In genomic region chr11:22003341-22003981, GRCm38 (mm10) we compare ENCODE assay signal across 8 mouse cellular contexts. TPM values are rescaled to one million over a fixed set of nuclear protein-coding genes. Genes with fewer than 3 reads are reported as not detected.
DNase-seq lines count a peak whose midpoint lies in the region; ATAC-seq and TF ChIP-seq lines count a peak whose summit lies in the region.

No protein-coding gene starts in this region.

- H3K4me3 ChIP-seq in heart, postnatal 0 days (ENCODE audit: low read depth, low read length), result peak overlapping the region; percentile 67
- H3K4me3 ChIP-seq in liver, embryonic 12.5 days, result peak overlapping the region; percentile 18

- ATAC-seq in heart, postnatal 0 days (ENCODE audit: insufficient read depth, low read depth), result no peak
- no peak for ATAC-seq in liver, embryonic 12.5 days

- H3K27me3 ChIP-seq in heart, postnatal 0 days (ENCODE audit: control insufficient read depth, insufficient read depth, low read length), result peaks cover 81% of the 10 kb centered on the region
- H3K27me3 ChIP-seq in liver, embryonic 12.5 days (replicated peaks), result peaks cover 100% of the 10 kb centered on the region

- intact Hi-C loops in heart, postnatal 25 days (cut with DNase I), result loop anchor here (2.0 kb wide), 1 partner anchor 15 kb away; no protein-coding TSS in a partner anchor

- no peak overlapping the region for H3K9ac ChIP-seq in heart, postnatal 0 days (replicated peaks; ENCODE audit: low read depth, low read length)
- H3K9ac ChIP-seq in liver, embryonic 12.5 days, result no peak overlapping the region

- DNase-seq in heart, adult 11 months, result peak; percentile 88
- no peak for DNase-seq in heart, postnatal 25 days (ENCODE audit: low spot score)
- DNase-seq in CD4-positive, CD25-positive, alpha-beta regulatory T cell, adult 2 months (ENCODE audit: low read depth, low spot score), result peak; percentile 8
- peak; percentile 62 for DNase-seq in embryo, embryonic 9.5 days (ENCODE audit: extremely low spot score)
- no peak for DNase-seq in heart, postnatal 0 days (ENCODE audit: low spot score)
- peak; percentile 49 for DNase-seq in retina, embryonic 14.5 days (ENCODE audit: low spot score)
- DNase-seq in spleen, postnatal 14 days (ENCODE audit: low spot score in 2 of 2), result no peak

- 2% methylated on average over 31 of the region's 31 CpGs for WGBS in heart, postnatal 0 days
- 1% methylated on average over 31 of the region's 31 CpGs for WGBS in liver, embryonic 12.5 days (ENCODE audit: insufficient replicate concordance)

- TF ChIP-seq EP300 in heart, postnatal 0 days (IDR thresholded peaks at IDR 0.05; ENCODE audit: low read depth), result no peak

- no peak for TF ChIP-seq CTCF in heart, postnatal 0 days (IDR thresholded peaks at IDR 0.05; ENCODE audit: low read depth)

- no peak overlapping the region for H3K27ac ChIP-seq in heart, postnatal 0 days (ENCODE audit: low read depth)
- H3K27ac ChIP-seq in liver, embryonic 12.5 days, result no peak overlapping the region

- peak overlapping the region; percentile 98 for H3K4me2 ChIP-seq in heart, postnatal 0 days (ENCODE audit: low read depth, low read length)
- H3K4me2 ChIP-seq in liver, embryonic 12.5 days, result peak overlapping the region; percentile 7; the same call in 1 of the 2 replicates

- peaks cover 20% of the 10 kb centered on the region for H3K36me3 ChIP-seq in heart, postnatal 0 days (replicated peaks; ENCODE audit: control insufficient read depth, insufficient read depth, low read length)
- H3K36me3 ChIP-seq in liver, embryonic 12.5 days, result no peaks in the 10 kb centered on the region

- H3K9me3 ChIP-seq in heart, postnatal 0 days (replicated peaks; ENCODE audit: control insufficient read depth, low read length), result no peaks in the 10 kb centered on the region
- H3K9me3 ChIP-seq in liver, embryonic 12.5 days (replicated peaks), result no peaks in the 10 kb centered on the region

- H3K4me1 ChIP-seq in heart, postnatal 0 days (ENCODE audit: control insufficient read depth, insufficient read depth), result 0 out of 2 replicates have a peak, but pooled peaks cover 11% of the 10 kb centered on the region
- H3K4me1 ChIP-seq in liver, embryonic 12.5 days, result peaks cover 29% of the 10 kb centered on the region

RNA-seq across cellular contexts. Expression of gene Otx1, which starts 0.8 kb away (rescaled TPM):
- not detected for total RNA-seq in heart, postnatal 25 days (2021)
- total RNA-seq in heart, postnatal 0 days (2014; rRNA removed; ENCODE audit: low replicate concordance), result not detected in 2 replicates
- polyA plus RNA-seq in heart, postnatal 0 days (2015; fragmentation: Nextera tagmentation; extraction: Ambion mirVana), result 0.04 and 0.05 TPM in 2 replicates
- not detected in 2 replicates for polyA plus RNA-seq in liver, embryonic 12.5 days (2016; fragmentation: Nextera tagmentation; extraction: Ambion mirVana)

Comparison
In these comparisons a context has a peak if more than half of its experiments do, and no peak if none do; other contexts are left out.
1. DNase-seq: peak in heart, adult 11 months (single experiment), CD4-positive, CD25-positive, alpha-beta regulatory T cell, adult 2 months (single experiment), embryo, embryonic 9.5 days (single experiment) and retina, embryonic 14.5 days (single experiment); none in heart, postnatal 25 days (single experiment), heart, postnatal 0 days (single experiment) and spleen, postnatal 14 days (0 of 2).